Mouse (Mus musculus): ENCODE data around the gene Klhl2. TPM values are rescaled to one million over a fixed set of nuclear protein-coding genes. Genes with fewer than 3 reads are reported as not detected.

Gene Klhl2
- polyA plus RNA-seq, 1 experiment from 2014 or later: 40.5 TPM

GRCm38 (mm10) chr8:64757956-64758355 is 91.9 kb downstream of the Klhl2 start:
- no peak for ATAC-seq (ENCODE audit: low FRiP score, low read depth)
- H3K27me3 ChIP-seq: no peaks in the 10 kb centered on the region
- WGBS: 93% methylated on average over 15 of the region's 15 CpGs
- H3K4me1 ChIP-seq (replicated peaks): no peaks in the 10 kb centered on the region
- H3K36me3 ChIP-seq: peaks cover 10% of the 10 kb centered on the region
- no peak overlapping the region for H3K9ac ChIP-seq
- H3K4me2 ChIP-seq: no peak overlapping the region
- H3K27ac ChIP-seq (replicated peaks): no peak overlapping the region
- H3K4me3 ChIP-seq: no peak overlapping the region
- H3K9me3 ChIP-seq: no peaks in the 10 kb centered on the region

- no peaks in the 10 kb centered on the region for H3K4me1 ChIP-seq (replicated peaks)
- no peak overlapping the region for H3K9ac ChIP-seq
- H3K36me3 ChIP-seq: peaks cover 25% of the 10 kb centered on the region
- no peak overlapping the region for H3K27ac ChIP-seq (replicated peaks)
- ATAC-seq (ENCODE audit: low FRiP score, low read depth): no peak
- no peak overlapping the region for H3K4me3 ChIP-seq
- no peaks in the 10 kb centered on the region for H3K9me3 ChIP-seq
- no peaks in the 10 kb centered on the region for H3K27me3 ChIP-seq
- WGBS: 93% methylated on average over 10 of the region's 10 CpGs
- H3K4me2 ChIP-seq: no peak overlapping the region
Measured at GRCm38 (mm10) chr8:64746215-64747058, 103.4 kb downstream of the Klhl2 start.

DNA sequence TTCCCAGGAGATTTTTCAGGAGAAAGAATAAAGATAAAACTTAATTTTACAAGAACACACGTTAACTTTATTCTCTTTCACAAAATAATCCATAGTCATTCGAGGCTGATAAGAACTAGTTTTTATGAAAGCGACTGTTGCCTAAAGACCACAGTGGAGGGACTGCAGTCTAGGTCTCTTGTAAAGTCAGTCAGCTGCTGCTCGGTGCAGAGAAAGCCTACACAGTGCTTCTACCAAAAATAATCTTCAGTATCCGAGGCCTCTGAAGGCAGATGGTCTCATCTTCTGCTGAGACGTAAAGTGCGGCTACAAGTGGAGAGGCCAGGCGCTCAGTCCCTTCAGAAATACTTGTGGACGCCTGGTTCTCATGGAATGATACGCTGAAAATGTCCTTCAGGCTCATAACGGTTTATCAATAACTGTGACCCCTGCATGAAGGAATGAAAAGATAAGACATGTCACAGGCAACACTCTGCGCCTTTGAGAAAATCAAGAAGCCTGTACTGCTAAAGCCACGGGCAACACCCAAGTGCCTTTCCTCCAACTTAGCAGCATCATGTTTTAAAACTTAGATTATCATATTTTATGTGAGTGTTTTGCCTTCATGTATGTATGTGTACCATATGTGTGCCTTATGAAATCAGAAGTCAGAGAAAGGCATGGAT is 109.1 kb downstream of the Klhl2 start:
- Histone ChIP-seq H3K4me2 (no peak overlapping the region), H3K36me3 (peaks cover 6% of the 10 kb centered on the region; the same call in 1 of the 2 replicates), H3K27me3 (no peaks in the 10 kb centered on the region), H3K27ac (replicated peaks) (no peak overlapping the region), H3K4me1 (replicated peaks) (no peaks in the 10 kb centered on the region), H3K9ac (no peak overlapping the region), H3K4me3 (no peak overlapping the region), H3K9me3 (no peaks in the 10 kb centered on the region)
- no peak for ATAC-seq (ENCODE audit: low FRiP score, low read depth)
- 95% methylated on average over 13 of the region's 13 CpGs for WGBS

GRCm38 (mm10) chr8:64738916-64739315 is 110.9 kb downstream of the Klhl2 start:
- peaks cover 6% of the 10 kb centered on the region; the same call in 1 of the 2 replicates for H3K36me3 ChIP-seq
- 0 out of 2 replicates have a peak, but pooled peaks cover 5% of the 10 kb centered on the region for H3K4me1 ChIP-seq (replicated peaks)
- no peak overlapping the region for H3K4me2 ChIP-seq
- H3K4me3 ChIP-seq: no peak overlapping the region
- no peak overlapping the region for H3K27ac ChIP-seq (replicated peaks)
- no peak overlapping the region for H3K9ac ChIP-seq
- no peaks in the 10 kb centered on the region for H3K27me3 ChIP-seq
- 63% methylated on average over 1 of the region's 1 CpGs for WGBS
- no peaks in the 10 kb centered on the region for H3K9me3 ChIP-seq
- no peak for ATAC-seq (ENCODE audit: low FRiP score, low read depth)

- ATAC-seq (ENCODE audit: low FRiP score, low read depth): no peak
- no peak overlapping the region for H3K4me2 ChIP-seq
- WGBS: 95% methylated on average over 3 of the region's 3 CpGs
- H3K27me3 ChIP-seq: no peaks in the 10 kb centered on the region
- peaks cover 13% of the 10 kb centered on the region for H3K4me1 ChIP-seq (replicated peaks)
- no peak overlapping the region for H3K9ac ChIP-seq
- no peaks in the 10 kb centered on the region for H3K9me3 ChIP-seq
- no peak overlapping the region for H3K4me3 ChIP-seq
- peaks cover 6% of the 10 kb centered on the region; the same call in 1 of the 2 replicates for H3K36me3 ChIP-seq
- H3K27ac ChIP-seq (replicated peaks): no peak overlapping the region
Measured at GRCm38 (mm10) chr8:64736767-64737323, 113.0 kb downstream of the Klhl2 start.

DNA sequence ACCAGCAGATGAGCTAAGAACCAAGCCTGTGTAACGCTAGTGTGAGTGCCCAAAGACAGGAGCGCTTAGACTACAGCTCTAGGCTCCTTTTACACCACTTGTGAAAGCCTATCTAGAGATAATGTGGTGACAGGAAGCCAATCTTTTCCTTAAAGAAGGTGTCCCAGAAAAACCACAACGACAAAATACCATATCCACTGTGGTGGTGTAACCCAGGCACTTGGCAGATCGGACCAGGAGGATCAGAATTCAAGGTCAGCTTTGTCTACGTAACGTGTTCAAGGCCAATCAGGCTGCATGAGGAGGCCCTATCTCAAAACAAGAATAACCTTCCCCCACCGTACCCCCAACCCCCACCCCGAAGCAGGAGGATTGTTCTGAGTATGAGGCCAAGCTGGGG is 114.7 kb downstream of the Klhl2 start:
- no peak for ATAC-seq (ENCODE audit: low FRiP score, low read depth)
- Histone ChIP-seq H3K27me3 (no peaks in the 10 kb centered on the region), H3K9ac (no peak overlapping the region), H3K4me2 (no peak overlapping the region), H3K4me1 (replicated peaks) (peaks cover 30% of the 10 kb centered on the region), H3K9me3 (no peaks in the 10 kb centered on the region), H3K36me3 (peaks cover 7% of the 10 kb centered on the region), H3K27ac (replicated peaks) (peak overlapping the region; percentile 38; the same call in 1 of the 2 replicates), H3K4me3 (no peak overlapping the region)
- 91% methylated on average over 8 of the region's 8 CpGs for WGBS

DNA sequence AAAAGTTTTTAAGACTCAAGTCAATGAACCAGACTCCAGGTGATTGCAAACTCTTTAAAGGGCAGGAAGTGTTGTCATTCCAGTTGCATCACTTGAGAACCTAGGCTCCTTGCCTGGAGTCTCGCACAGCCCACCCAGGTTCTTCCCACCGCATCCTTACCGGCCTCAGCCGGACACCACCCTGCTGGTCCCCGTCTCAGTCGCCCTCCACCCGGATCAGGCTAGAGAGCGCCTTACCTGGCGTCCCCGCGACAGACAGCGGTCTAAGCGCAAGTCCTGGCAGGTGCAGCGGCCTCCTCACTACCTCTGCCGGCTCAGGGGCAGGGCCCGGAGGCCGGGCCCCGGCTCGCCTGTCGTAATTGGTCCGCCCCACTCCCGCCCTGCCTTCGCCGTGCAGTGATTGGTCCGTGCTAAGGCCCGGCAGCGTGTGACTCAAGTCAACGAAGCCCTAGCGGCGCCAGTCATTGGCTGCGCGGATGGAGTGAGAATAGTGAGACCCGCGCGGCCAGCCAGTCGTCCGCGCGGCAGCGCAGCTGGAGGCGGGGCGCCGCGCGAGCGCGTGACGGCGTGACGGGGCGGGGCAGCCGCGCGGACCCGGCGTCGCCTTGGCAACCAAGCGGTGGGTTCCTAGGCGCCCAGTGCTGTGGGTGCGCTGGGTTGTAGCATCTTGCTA is 116.4 kb downstream of the Klhl2 start, which contains the start of gene Msmo1:
Gene Msmo1 (minus strand): TSS at position 522 of the 673 bp plus-strand sequence.
- WGBS: under 1% methylated on average over 60 of the region's 60 CpGs
- ATAC-seq (ENCODE audit: low FRiP score, low read depth): peak; percentile 100

GRCm38 (mm10) chr8:64732596-64732995 is 117.2 kb downstream of the Klhl2 start:
- peaks cover 55% of the 10 kb centered on the region for H3K4me1 ChIP-seq (replicated peaks)
- 9% methylated on average over 9 of the region's 9 CpGs for WGBS
- ATAC-seq (ENCODE audit: low FRiP score, low read depth): no peak
- H3K27ac ChIP-seq (replicated peaks): peak overlapping the region; percentile 97
- H3K27me3 ChIP-seq: no peaks in the 10 kb centered on the region
- H3K36me3 ChIP-seq: peaks cover 15% of the 10 kb centered on the region
- H3K4me2 ChIP-seq: peak overlapping the region; percentile 72
- no peaks in the 10 kb centered on the region for H3K9me3 ChIP-seq
- peak overlapping the region; percentile 88 for H3K4me3 ChIP-seq
- H3K9ac ChIP-seq: peak overlapping the region; percentile 76

More for the DNA sequence above, 116.4 kb downstream of the Klhl2 start, which contains the start of gene Msmo1:
- H3K27me3 ChIP-seq: no peaks in the 10 kb centered on the region
- H3K9ac ChIP-seq: peak within 1 kb of the TSS; percentile 76
- H3K27ac ChIP-seq (replicated peaks): peak within 1 kb of the TSS; percentile 97
- peak within 1 kb of the TSS; percentile 88 for H3K4me3 ChIP-seq
- peaks cover 12% of the 10 kb centered on the region for H3K36me3 ChIP-seq
- peak within 1 kb of the TSS; percentile 72 for H3K4me2 ChIP-seq
- H3K4me1 ChIP-seq (replicated peaks): peaks cover 46% of the 10 kb centered on the region
- H3K9me3 ChIP-seq: no peaks in the 10 kb centered on the region

- Histone ChIP-seq H3K4me3 (no peak overlapping the region), H3K9ac (no peak overlapping the region), H3K4me2 (no peak overlapping the region), H3K9me3 (no peaks in the 10 kb centered on the region), H3K27me3 (no peaks in the 10 kb centered on the region), H3K4me1 (replicated peaks) (peaks cover 54% of the 10 kb centered on the region), H3K27ac (replicated peaks) (no peak overlapping the region), H3K36me3 (peaks cover 47% of the 10 kb centered on the region)
- ATAC-seq (ENCODE audit: low FRiP score, low read depth): no peak
- whole genome bisulfite sequencing: 87% methylated on average over 7 of the region's 7 CpGs
Measured at GRCm38 (mm10) chr8:64728156-64728555, 121.7 kb downstream of the Klhl2 start.

DNA sequence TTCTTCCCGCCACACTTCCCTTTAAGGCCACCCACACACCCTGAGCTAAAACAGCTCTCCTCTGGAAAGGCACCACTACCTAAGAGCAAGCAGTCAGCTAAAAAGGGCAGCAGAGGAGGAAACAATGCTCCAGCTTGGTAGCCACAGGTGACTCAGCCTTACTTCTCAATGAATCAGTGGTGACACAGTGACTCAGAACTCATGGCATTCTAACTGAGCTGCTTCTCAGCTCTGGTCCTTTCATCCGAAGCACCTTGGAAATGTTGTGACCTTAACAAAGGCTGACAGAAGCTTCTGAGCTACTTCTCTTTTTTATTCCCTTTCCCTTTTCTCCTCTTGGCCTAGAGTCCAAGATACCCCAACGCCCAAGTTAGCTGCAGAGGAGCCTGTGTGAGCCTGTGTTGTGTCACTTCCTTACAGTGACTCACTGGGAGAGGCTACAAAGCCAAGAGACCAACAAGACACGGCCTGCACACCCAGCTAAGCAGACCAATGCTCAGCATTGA is 123.6 kb downstream of the Klhl2 start:
- ATAC-seq (ENCODE audit: low FRiP score, low read depth): no peak
- Histone ChIP-seq H3K4me3 (no peak overlapping the region), H3K36me3 (peaks cover 59% of the 10 kb centered on the region), H3K9me3 (no peaks in the 10 kb centered on the region), H3K27me3 (no peaks in the 10 kb centered on the region), H3K27ac (replicated peaks) (no peak overlapping the region), H3K4me2 (no peak overlapping the region), H3K4me1 (replicated peaks) (peaks cover 40% of the 10 kb centered on the region), H3K9ac (no peak overlapping the region)
- WGBS: 86% methylated on average over 4 of the region's 4 CpGs

- no peak overlapping the region for H3K4me2 ChIP-seq
- 96% methylated on average over 2 of the region's 2 CpGs for WGBS
- H3K4me3 ChIP-seq: no peak overlapping the region
- no peaks in the 10 kb centered on the region for H3K9me3 ChIP-seq
- no peak overlapping the region for H3K9ac ChIP-seq
- peaks cover 75% of the 10 kb centered on the region for H3K36me3 ChIP-seq
- no peak for ATAC-seq (ENCODE audit: low FRiP score, low read depth)
- H3K27me3 ChIP-seq: no peaks in the 10 kb centered on the region
- H3K4me1 ChIP-seq (replicated peaks): peaks cover 11% of the 10 kb centered on the region; the same call in 1 of the 2 replicates
- H3K27ac ChIP-seq (replicated peaks): no peak overlapping the region
Measured at GRCm38 (mm10) chr8:64723206-64723605, 126.6 kb downstream of the Klhl2 start.

Measured in hindbrain, embryonic 15.5 days (tissue).